In genomic region chr7:102686944-102687501, GRCm38 (mm10) we compare ENCODE assay signal across 8 mouse cellular contexts. TPM values are rescaled to one million over a fixed set of nuclear protein-coding genes. Genes with fewer than 3 reads are reported as not detected.
DNase-seq lines count a peak whose midpoint lies in the region; ATAC-seq and TF ChIP-seq lines count a peak whose summit lies in the region.

TSS of gene Trim68 (minus strand) at chr7:102687327.

- no peaks in the 10 kb centered on the region for H3K27me3 ChIP-seq in kidney, embryonic 14.5 days (ENCODE audit: control insufficient read depth, insufficient read depth, low read length)
- no peaks in the 10 kb centered on the region for H3K27me3 ChIP-seq in limb, embryonic 15.5 days

- peak within 1 kb of the TSS; percentile 76 for H3K9ac ChIP-seq in kidney, embryonic 14.5 days (ENCODE audit: low read depth, low read length)
- peak within 1 kb of the TSS; percentile 73 for H3K9ac ChIP-seq in limb, embryonic 15.5 days

- no peaks in the 10 kb centered on the region; the same call in 1 of the 2 replicates for H3K4me1 ChIP-seq in bone marrow macrophage, adult 2 months (ENCODE audit: control insufficient read depth, insufficient read depth, low read length)
- H3K4me1 ChIP-seq in embryonic fibroblast, embryonic 13.5 days (ENCODE audit: control insufficient read depth, insufficient read depth, low read length) = no peaks in the 10 kb centered on the region
- H3K4me1 ChIP-seq in kidney, embryonic 14.5 days (ENCODE audit: control insufficient read depth, insufficient read depth, low read length) = no peaks in the 10 kb centered on the region
- 0 out of 2 replicates have a peak, but pooled peaks cover 3% of the 10 kb centered on the region for H3K4me1 ChIP-seq in limb, embryonic 15.5 days

- H3K27ac ChIP-seq in bone marrow macrophage, adult 2 months (ENCODE audit: insufficient read depth, low read depth, low read length) = no peak within 1 kb of the TSS; the same call in 1 of the 2 replicates
- peak within 1 kb of the TSS; percentile 54; the same call in 1 of the 2 replicates for H3K27ac ChIP-seq in embryonic fibroblast, embryonic 13.5 days (ENCODE audit: insufficient read depth, low read length)
- H3K27ac ChIP-seq in kidney, embryonic 14.5 days (ENCODE audit: low read depth, low read length) = no peak within 1 kb of the TSS
- peak within 1 kb of the TSS; percentile 80 for H3K27ac ChIP-seq in limb, embryonic 15.5 days

- H3K9me3 ChIP-seq in kidney, embryonic 14.5 days (ENCODE audit: control insufficient read depth, low read length) = no peaks in the 10 kb centered on the region
- no peaks in the 10 kb centered on the region for H3K9me3 ChIP-seq in limb, embryonic 15.5 days

- H3K36me3 ChIP-seq in kidney, embryonic 14.5 days (ENCODE audit: control insufficient read depth, insufficient read depth, low read length) = no peaks in the 10 kb centered on the region; the same call in 1 of the 2 replicates
- peaks cover 12% of the 10 kb centered on the region; the same call in 1 of the 2 replicates for H3K36me3 ChIP-seq in limb, embryonic 15.5 days

- H3K4me2 ChIP-seq in kidney, embryonic 14.5 days (replicated peaks; ENCODE audit: low read depth, low read length) = peak within 1 kb of the TSS; percentile 56
- peak within 1 kb of the TSS; percentile 71 for H3K4me2 ChIP-seq in limb, embryonic 15.5 days

- TF ChIP-seq POLR2A in bone marrow macrophage, adult 2 months (IDR thresholded peaks at IDR 0.05; ENCODE audit: borderline replicate concordance, low read depth, low read length) = no peak
- peak; percentile 63 for TF ChIP-seq POLR2A in embryonic fibroblast, embryonic 13.5 days (IDR thresholded peaks at IDR 0.05; ENCODE audit: low read depth, low read length)

- DNase-seq in 3T3-L1 (ENCODE audit: low read depth, low spot score) = peak; percentile 86
- peak; percentile 90 to 93 for DNase-seq in heart, adult 9 months (ENCODE audit: low spot score in 2 of 2)
- DNase-seq in monocyte, adult 2 months (ENCODE audit: low read depth in 1 of 2, low spot score in 2 of 2) = peak; percentile 17 to 44
- DNase-seq in spleen, postnatal 36 days (ENCODE audit: low spot score in 2 of 2) = peak; percentile 91 to 92

- TF ChIP-seq CTCF in bone marrow macrophage, adult 2 months (IDR thresholded peaks at IDR 0.05; ENCODE audit: low read depth, low read length) = no peak
- TF ChIP-seq CTCF in embryonic fibroblast, embryonic 13.5 days (IDR thresholded peaks at IDR 0.05; ENCODE audit: borderline replicate concordance, insufficient read depth, low read length) = no peak

- peak; percentile 100 for ATAC-seq in kidney, embryonic 14.5 days (ENCODE audit: low FRiP score, low TSS enrichment)
- peak; percentile 98 for ATAC-seq in limb, embryonic 15.5 days (ENCODE audit: insufficient number of reproducible peaks, low FRiP score, low TSS enrichment, low read depth)

- H3K4me3 ChIP-seq in bone marrow macrophage, adult 2 months (ENCODE audit: insufficient read depth, low read length) = peak within 1 kb of the TSS; percentile 77
- peak within 1 kb of the TSS; percentile 66 for H3K4me3 ChIP-seq in embryonic fibroblast, embryonic 13.5 days (ENCODE audit: insufficient read depth, low read length)
- H3K4me3 ChIP-seq in kidney, embryonic 14.5 days (ENCODE audit: low read length) = peak within 1 kb of the TSS; percentile 64
- peak within 1 kb of the TSS; percentile 60 for H3K4me3 ChIP-seq in limb, embryonic 15.5 days

- under 1% methylated on average over 40 of the region's 40 CpGs for WGBS in kidney, embryonic 14.5 days
- 0% methylated on average over 40 of the region's 40 CpGs for WGBS in limb, embryonic 15.5 days

RNA-seq across cellular contexts. Expression of gene Trim68, which starts in this region (rescaled TPM):
- 9.3 and 10.5 TPM in 2 replicates for polyA plus RNA-seq in bone marrow macrophage, adult 2 months (2012; ENCODE audit: insufficient read depth, insufficient read length, missing spikeins)
- polyA plus RNA-seq in embryonic fibroblast, embryonic 13.5 days (2011; ENCODE audit: insufficient read length, low read depth, missing spikeins) = 10.0 and 10.6 TPM in 2 replicates
- 10.4 and 15.4 TPM in 2 replicates for polyA plus RNA-seq in kidney, embryonic 14.5 days (2014; fragmentation: Nextera tagmentation; extraction: Ambion mirVana)
- 13.6 and 14.3 TPM in 2 replicates for polyA plus RNA-seq in limb, embryonic 15.5 days (2015; fragmentation: Nextera tagmentation; extraction: Ambion mirVana)

Comparison
In these comparisons a context has a peak if more than half of its experiments do, and no peak if none do; other contexts are left out.
1. DNase-seq: peak in every context shown above with its lines; median percentile 92 in heart, adult 9 months; 92 in spleen, postnatal 36 days; 86 in 3T3-L1; 30 in monocyte, adult 2 months.
2. H3K27ac ChIP-seq: peak in embryonic fibroblast, embryonic 13.5 days (single experiment) and limb, embryonic 15.5 days (single experiment); none in bone marrow macrophage, adult 2 months (single experiment) and kidney, embryonic 14.5 days (single experiment).
3. Peak in every context shown above with its lines, with median percentiles within 50 percentile points of each other: H3K4me3 ChIP-seq.